Mouse (Mus musculus): ENCODE results near the gene Gm14139. TPM values are rescaled to one million over a fixed set of nuclear protein-coding genes. Genes with fewer than 3 reads are reported as not detected.

Gene Gm14139
- total RNA-seq (2023) = not detected in 2 replicates

DNA sequence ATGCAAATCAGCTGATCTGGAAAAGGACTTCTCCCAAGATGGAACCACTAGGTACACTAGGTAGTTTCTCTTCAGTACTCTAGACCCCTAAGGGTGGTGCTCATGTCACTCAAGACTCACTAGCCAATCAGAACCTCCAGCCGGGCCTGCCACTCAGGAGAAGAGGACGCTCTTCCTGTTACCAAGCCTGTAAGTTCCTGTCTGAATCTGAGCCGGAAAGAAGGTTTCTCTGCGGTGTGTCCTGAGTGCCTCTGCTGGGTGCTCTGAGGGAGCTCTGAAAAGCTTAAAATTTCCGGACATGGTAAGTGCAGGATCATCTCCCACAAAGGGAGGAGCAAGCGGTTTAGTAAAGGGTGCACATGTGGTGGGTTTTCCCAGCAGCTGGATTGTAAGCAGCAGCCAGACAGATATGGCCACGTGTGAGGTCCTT lies at the start of gene Gm14139:
Gene Gm14139, plus strand, starts transcription at position 186 of the 430 bp plus-strand sequence.

DNA sequence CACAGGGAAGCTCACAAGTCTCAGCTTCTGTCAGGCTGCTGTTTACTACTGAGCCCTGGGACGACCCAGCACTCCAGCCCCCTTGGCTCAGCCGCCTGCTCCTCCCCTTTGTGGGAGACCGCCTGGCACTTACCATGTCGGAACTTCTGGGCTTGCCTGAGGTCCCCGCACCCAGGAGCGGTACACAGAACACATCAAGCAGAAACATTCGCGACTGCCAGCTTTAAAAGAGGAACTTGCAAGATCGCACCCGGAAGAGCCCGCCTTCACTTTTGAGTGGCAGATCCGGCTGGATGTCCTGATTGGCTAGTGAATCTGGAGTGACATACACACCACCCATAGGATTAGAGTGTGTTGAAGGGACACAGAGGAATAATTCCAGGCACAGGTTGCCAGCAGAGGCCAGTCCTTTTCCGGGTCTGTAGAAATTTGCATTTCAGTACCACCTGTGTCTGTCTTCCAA lies 45.1 kb upstream of the Gm14139 start, which contains the start of gene Zfp120:
Gene Zfp120, minus strand, starts transcription at position 274 of the 463 bp plus-strand sequence.

DNA sequence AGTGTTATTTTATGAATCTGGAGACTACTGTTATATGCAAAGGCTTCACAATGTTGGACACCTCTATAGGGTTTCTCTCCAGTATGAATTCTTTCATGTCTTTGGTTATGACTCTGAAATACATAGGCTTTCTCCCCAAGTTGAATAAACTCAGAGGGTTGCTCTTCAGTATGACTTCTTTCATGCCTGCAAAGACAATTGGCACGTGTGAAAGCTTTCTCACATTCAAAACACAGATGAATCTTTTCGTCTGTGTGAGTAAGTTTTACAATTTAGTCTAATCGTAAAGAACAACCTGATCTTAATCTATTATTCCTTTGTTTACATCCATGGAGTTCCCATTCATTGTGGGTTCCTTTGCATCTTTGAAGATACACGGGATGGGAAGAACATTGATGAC lies 2.0 kb upstream of the Gm14139 start, which contains the start of gene Gm10770:
Gene Gm10770, minus strand, starts transcription at position 101 of the 400 bp plus-strand sequence.

DNA sequence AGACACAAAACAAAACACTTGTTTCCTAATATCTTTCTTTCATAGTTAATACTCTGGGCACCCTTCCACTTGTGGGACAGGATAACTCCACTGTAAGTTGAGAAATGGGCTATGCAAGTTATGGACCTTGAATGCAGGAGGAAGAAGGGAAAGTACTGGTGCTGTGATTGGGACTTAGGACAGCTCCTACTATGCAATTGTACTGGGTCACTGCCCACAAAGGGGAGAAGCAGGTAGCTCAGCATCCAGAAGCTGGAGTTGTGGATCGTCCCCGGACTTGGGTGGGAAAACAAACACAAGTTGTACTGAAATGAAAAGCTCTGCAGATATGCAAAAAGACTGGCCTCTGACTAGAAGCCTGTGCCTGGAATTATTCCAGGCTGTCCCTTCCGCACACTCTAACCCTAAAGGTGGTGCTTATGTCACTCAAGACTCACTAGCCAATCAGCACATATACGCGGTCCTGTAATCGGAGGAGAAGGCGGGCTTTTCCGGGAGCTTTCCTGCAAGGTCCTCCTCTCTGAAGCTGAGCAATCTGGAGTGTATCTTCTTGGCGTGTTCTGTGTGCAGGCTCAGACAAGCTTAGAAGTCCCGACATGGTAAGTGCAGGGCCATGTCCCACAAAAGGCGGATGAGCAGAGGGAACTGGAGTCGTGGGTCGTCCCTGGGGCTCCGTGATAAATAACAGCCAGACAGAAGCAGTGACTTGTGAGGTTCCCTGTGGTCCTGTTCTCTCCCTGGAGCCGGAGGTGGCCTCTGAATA lies 36.2 kb downstream of the Gm14139 start, which contains the start of gene Zfp937:
Gene Zfp937, plus strand, starts transcription at position 474 of the 763 bp plus-strand sequence.

Other genes starting within 250 kb of the Gm14139 start
- 7.8 and 9.3 TPM in 2 replicates for gene Zfp120, start 45.0 kb upstream of the Gm14139 start, total RNA-seq (2023)
- gene Gm10770, start 2.1 kb upstream of the Gm14139 start, total RNA-seq (2023) = not detected in 2 replicates
- gene Zfp937, start 36.3 kb downstream of the Gm14139 start, total RNA-seq (2023) = 0.20 and 0.54 TPM in 2 replicates
- 4.1 and 5.5 TPM in 2 replicates for gene Gm21994, start 73.8 kb downstream of the Gm14139 start, total RNA-seq (2023)
- not detected in 2 replicates for gene Gm14124, start 75.8 kb downstream of the Gm14139 start, total RNA-seq (2023)
- not detected in 2 replicates for gene Gm10130, start 141.9 kb downstream of the Gm14139 start, total RNA-seq (2023)
- 0.66 TPM in 1 of 2 replicates, not detected in the other for gene 3300002I08Rik, start 181.0 kb downstream of the Gm14139 start, total RNA-seq (2023)